Mouse (Mus musculus): ENCODE results near the gene Pvr. TPM values are rescaled to one million over a fixed set of nuclear protein-coding genes. Genes with fewer than 3 reads are reported as not detected.

Pvr gene
- polyA plus RNA-seq, 1 experiment from 2014 or later = 19.0 TPM

DNA sequence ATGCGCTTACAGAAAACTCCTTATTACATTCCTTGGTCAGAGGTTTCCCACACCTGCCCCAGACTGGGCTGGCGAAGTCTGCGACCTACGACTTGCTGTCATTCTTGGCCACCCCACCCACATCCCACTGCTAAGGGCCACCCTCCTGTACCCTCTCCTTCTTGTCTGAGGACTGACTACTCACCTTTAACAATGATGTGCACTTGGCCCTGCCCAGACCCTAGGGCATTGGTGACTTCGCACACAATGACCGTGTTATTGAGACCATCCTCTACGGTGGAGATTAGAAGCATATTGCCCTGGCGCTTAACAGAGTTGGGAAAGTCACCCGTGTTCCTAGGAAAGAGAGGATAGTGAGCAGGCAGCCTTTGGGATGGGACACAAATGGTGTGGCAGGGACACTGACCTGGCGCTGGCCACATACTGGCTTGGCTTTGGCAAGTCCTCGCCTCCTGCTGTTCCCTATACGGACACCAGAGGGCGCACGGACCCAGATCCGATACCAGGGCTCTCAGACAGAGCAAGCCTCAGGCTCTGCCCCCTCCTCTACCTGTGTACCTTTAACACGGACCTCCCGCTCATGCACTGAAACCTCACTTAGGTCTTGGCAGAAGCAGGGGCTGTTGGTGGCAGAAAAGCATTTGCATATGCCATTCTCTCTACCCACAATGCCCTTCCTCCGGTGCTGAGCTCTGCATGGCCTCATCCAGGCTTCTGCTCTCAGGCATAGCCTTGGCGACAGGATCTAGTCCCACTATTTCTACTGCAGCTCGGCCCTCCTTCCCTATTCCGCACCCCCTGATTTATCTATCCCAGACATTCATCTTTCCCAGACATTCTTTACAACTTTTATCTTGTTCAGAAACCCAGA lies 10.3 kb downstream of the Pvr start:
- Histone ChIP-seq H3K4me1 (ENCODE audit: control insufficient read depth, insufficient read depth, low read length) (no peaks in the 10 kb centered on the region), H3K9ac (ENCODE audit: low read length) (no peak overlapping the region), H3K4me2 (ENCODE audit: low read depth, low read length) (no peak overlapping the region), H3K9me3 (replicated peaks; ENCODE audit: control insufficient read depth, low read length) (no peaks in the 10 kb centered on the region), H3K4me3 (ENCODE audit: low read length) (no peak overlapping the region), H3K27me3 (ENCODE audit: control insufficient read depth, insufficient read depth, low read length) (no peaks in the 10 kb centered on the region), H3K27ac (ENCODE audit: low read length) (no peak overlapping the region), H3K36me3 (ENCODE audit: control insufficient read depth, insufficient read depth) (peaks cover 47% of the 10 kb centered on the region)
- ATAC-seq (replicated peaks; ENCODE audit: extremely low read depth, insufficient read depth, low FRiP score) = peak; percentile 39; the same call in 1 of the 2 replicates
- WGBS = 50% methylated on average over 21 of the region's 21 CpGs

DNA sequence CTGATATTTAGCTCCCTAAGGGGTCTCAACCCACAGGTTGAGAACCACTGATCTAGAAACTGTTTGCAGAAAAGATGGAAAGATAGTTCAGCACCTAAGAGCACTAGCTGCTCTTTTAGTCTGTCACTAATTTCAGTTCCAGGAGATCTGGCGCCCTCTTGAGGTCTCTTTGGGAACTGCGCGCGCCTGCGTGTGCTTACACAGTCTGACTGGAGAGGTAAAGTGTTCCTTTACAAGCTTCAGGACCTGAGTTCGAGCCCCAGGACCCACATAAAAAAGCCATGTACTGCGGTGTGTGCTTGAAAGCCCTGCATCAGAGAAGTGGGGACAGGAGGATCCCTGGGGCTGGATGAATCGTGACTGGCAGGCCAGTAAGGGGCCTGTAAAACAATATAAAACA lies 31.1 kb downstream of the Pvr start:
- Histone ChIP-seq H3K27me3 (ENCODE audit: control insufficient read depth, insufficient read depth, low read length) (no peaks in the 10 kb centered on the region), H3K4me2 (ENCODE audit: low read depth, low read length) (no peak overlapping the region), H3K9me3 (replicated peaks; ENCODE audit: control insufficient read depth, low read length) (no peaks in the 10 kb centered on the region), H3K9ac (ENCODE audit: low read length) (no peak overlapping the region), H3K36me3 (ENCODE audit: control insufficient read depth, insufficient read depth) (no peaks in the 10 kb centered on the region), H3K4me3 (ENCODE audit: low read length) (no peak overlapping the region), H3K4me1 (ENCODE audit: control insufficient read depth, insufficient read depth, low read length) (no peaks in the 10 kb centered on the region), H3K27ac (ENCODE audit: low read length) (no peak overlapping the region)
- no peak for ATAC-seq (replicated peaks; ENCODE audit: extremely low read depth, insufficient read depth, low FRiP score)
- WGBS = 45% methylated on average over 8 of the region's 8 CpGs

DNA sequence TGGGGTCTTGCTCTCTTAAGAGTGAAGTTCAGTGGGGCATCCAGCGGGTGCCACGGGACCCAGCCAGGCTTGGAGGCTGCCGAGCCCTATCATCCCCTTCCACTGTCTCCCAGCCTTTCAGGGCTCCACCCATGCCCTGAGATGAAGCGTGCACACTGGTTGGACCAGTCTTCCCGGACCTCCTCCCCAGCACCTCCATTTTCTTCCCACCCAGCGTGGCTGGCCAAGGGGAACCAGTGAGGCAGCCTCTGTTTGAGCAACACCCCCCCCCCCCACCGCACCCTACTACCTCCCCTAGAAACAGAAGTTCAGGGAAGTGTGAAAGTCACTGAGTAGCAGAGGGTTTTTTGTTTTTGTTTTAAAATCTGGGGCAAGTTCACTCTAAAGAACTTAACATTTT lies 33.1 kb downstream of the Pvr start, which contains the start of gene Ceacam19:
TSS of gene Ceacam19 (minus strand) at position 117 of the 400 bp plus-strand sequence.
- ATAC-seq (replicated peaks; ENCODE audit: extremely low read depth, insufficient read depth, low FRiP score) = no peak
- H3K27ac ChIP-seq (ENCODE audit: low read length) = no peak within 1 kb of the TSS
- H3K4me3 ChIP-seq (ENCODE audit: low read length) = no peak within 1 kb of the TSS
- H3K4me1 ChIP-seq (ENCODE audit: control insufficient read depth, insufficient read depth, low read length) = no peaks in the 10 kb centered on the region
- 67% methylated on average over 7 of the region's 7 CpGs for WGBS
- H3K27me3 ChIP-seq (ENCODE audit: control insufficient read depth, insufficient read depth, low read length) = no peaks in the 10 kb centered on the region
- no peak within 1 kb of the TSS for H3K4me2 ChIP-seq (ENCODE audit: low read depth, low read length)
- H3K9me3 ChIP-seq (replicated peaks; ENCODE audit: control insufficient read depth, low read length) = no peaks in the 10 kb centered on the region
- H3K36me3 ChIP-seq (ENCODE audit: control insufficient read depth, insufficient read depth) = no peaks in the 10 kb centered on the region
- no peak within 1 kb of the TSS for H3K9ac ChIP-seq (ENCODE audit: low read length)

DNA sequence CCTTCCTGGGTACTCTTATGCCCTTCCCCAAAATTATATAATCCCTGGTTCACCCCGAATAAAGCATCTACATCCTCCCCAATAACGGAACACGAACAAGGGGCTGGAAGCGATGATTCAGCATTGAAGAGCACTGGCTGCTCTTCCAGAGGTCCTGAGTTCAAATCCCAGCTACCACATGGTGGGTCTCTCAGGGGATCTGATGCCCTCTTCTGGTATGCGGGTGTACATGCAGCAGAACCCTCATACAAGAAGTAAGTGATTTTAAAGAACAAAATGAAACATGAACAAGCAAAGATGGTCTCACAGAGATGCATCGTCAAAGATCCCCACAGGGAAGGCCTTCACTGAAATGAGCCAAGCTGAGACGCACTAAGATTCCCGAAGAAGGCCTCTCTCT lies 40.2 kb downstream of the Pvr start:
- H3K4me1 ChIP-seq (ENCODE audit: control insufficient read depth, insufficient read depth, low read length) = no peaks in the 10 kb centered on the region
- no peak overlapping the region for H3K4me2 ChIP-seq (ENCODE audit: low read depth, low read length)
- H3K36me3 ChIP-seq (ENCODE audit: control insufficient read depth, insufficient read depth) = no peaks in the 10 kb centered on the region
- no peak overlapping the region for H3K9ac ChIP-seq (ENCODE audit: low read length)
- WGBS = 76% methylated on average over 8 of the region's 8 CpGs
- H3K27ac ChIP-seq (ENCODE audit: low read length) = no peak overlapping the region
- no peaks in the 10 kb centered on the region for H3K9me3 ChIP-seq (replicated peaks; ENCODE audit: control insufficient read depth, low read length)
- H3K27me3 ChIP-seq (ENCODE audit: control insufficient read depth, insufficient read depth, low read length) = no peaks in the 10 kb centered on the region
- ATAC-seq (replicated peaks; ENCODE audit: extremely low read depth, insufficient read depth, low FRiP score) = no peak
- H3K4me3 ChIP-seq (ENCODE audit: low read length) = no peak overlapping the region

DNA sequence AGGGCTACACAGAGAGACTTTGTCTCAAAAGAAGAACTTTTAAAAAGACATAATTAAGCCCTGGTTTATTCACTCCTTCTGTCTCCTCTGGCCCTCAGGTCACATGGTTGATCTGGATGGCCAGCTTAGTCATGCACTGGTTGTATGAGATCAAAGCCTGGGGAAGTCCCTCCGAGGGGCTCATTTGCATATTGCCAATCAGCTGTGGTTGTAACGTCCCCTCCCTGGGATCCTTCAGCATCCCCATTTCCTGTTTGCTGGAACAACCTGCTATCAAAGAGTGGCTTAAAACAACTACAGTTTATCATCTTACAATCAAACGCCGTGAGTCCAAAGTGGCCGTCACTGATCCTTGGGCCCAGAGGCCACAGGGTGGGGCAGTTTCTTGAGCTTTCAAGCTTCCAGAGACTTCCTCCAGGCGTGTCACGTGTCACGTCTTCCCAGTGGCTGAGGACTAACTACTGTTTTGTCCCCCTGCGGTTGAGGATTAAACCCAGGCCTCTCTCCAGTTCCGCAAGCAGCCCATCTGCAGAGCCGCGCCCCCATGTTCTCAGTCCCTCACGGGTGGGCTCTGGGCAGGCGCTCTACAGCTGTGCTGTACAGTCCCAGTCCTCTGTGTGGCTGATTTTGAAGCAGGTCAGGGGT lies 44.1 kb downstream of the Pvr start:
- Histone ChIP-seq H3K36me3 (ENCODE audit: control insufficient read depth, insufficient read depth) (no peaks in the 10 kb centered on the region), H3K27ac (ENCODE audit: low read length) (no peak overlapping the region), H3K4me2 (ENCODE audit: low read depth, low read length) (no peak overlapping the region), H3K9me3 (replicated peaks; ENCODE audit: control insufficient read depth, low read length) (no peaks in the 10 kb centered on the region), H3K9ac (ENCODE audit: low read length) (no peak overlapping the region), H3K4me3 (ENCODE audit: low read length) (no peak overlapping the region), H3K4me1 (ENCODE audit: control insufficient read depth, insufficient read depth, low read length) (no peaks in the 10 kb centered on the region), H3K27me3 (ENCODE audit: control insufficient read depth, insufficient read depth, low read length) (no peaks in the 10 kb centered on the region)
- ATAC-seq (replicated peaks; ENCODE audit: extremely low read depth, insufficient read depth, low FRiP score) = 0 out of 2 replicates have a peak, but pooled peaks have one; percentile 7
- 46% methylated on average over 14 of the region's 14 CpGs for WGBS

DNA sequence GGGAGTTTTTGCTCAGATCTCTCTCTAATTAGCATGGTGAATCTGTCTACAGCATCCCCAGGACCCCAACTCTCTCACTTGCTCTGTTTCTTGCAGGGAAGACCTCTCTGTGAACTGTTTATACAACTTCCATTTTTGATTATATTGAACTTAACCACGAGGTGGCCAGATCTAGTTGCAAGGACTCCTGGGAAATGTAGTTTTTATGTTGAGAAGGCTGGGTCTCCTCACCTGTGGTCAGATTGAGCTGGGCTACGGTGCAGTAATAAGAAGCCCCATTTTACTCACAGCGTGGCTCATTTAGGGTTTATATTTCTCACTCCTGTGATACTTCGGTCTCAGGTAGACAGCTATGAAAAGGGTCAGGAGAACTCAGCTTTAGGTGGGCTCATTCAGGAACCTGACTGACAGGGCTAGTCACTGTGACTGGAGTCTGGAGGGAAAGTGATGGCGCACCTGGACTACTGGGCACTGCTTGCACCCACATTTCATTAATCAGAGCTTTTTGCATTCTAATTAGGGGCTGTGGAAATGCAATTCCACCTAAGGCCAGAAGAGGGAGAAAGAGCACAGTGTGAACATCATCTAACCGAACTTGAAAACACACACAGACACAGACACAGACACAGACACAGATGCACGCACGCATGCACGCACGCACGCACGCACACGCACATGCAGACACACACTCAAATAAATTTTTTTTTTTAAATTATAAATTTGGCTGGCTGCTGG lies 44.8 kb downstream of the Pvr start:
- Histone ChIP-seq H3K27ac (ENCODE audit: low read length) (no peak overlapping the region), H3K9me3 (replicated peaks; ENCODE audit: control insufficient read depth, low read length) (no peaks in the 10 kb centered on the region), H3K4me3 (ENCODE audit: low read length) (no peak overlapping the region), H3K36me3 (ENCODE audit: control insufficient read depth, insufficient read depth) (no peaks in the 10 kb centered on the region), H3K9ac (ENCODE audit: low read length) (no peak overlapping the region), H3K4me1 (ENCODE audit: control insufficient read depth, insufficient read depth, low read length) (0 out of 2 replicates have a peak, but pooled peaks cover 2% of the 10 kb centered on the region), H3K27me3 (ENCODE audit: control insufficient read depth, insufficient read depth, low read length) (no peaks in the 10 kb centered on the region), H3K4me2 (ENCODE audit: low read depth, low read length) (no peak overlapping the region)
- ATAC-seq (replicated peaks; ENCODE audit: extremely low read depth, insufficient read depth, low FRiP score) = 0 out of 2 replicates have a peak, but pooled peaks have one; percentile 5
- 37% methylated on average over 13 of the region's 13 CpGs for WGBS

DNA sequence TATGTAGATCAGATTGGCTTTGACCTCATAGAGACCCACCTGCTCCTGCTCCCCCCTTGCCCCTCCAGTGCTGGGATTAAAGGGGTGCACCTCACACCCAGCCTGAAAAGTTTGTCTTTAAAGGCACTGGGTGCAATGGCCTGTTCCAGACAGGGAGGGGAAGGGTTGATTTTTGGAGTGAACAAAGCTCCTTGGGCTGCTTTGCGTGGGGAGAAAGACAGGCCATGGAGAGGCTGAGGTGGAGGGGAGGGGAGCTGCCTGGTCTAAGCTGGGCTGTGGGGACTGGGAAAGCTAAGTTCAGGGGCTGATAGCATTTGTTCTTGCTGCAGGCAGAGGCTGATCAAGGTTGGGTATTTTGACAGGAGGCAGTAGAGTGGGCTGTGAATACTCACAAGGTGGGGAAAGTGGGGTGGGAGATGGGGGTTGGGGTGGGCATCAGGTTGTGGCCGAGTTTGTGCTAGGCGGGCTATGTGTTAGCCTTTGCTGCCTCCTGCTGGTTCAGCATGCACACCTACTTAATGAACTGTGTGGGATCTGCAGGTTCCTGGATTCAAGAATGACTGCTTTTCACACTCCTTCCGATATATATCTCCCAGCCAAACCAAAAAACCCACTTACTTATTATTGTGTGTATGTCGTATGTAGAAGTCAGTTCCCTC lies 48.9 kb downstream of the Pvr start:
- 0 out of 2 replicates have a peak, but pooled peaks cover 2% of the 10 kb centered on the region for H3K4me1 ChIP-seq (ENCODE audit: control insufficient read depth, insufficient read depth, low read length)
- no peak overlapping the region for H3K4me3 ChIP-seq (ENCODE audit: low read length)
- ATAC-seq (replicated peaks; ENCODE audit: extremely low read depth, insufficient read depth, low FRiP score) = no peak
- no peaks in the 10 kb centered on the region for H3K9me3 ChIP-seq (replicated peaks; ENCODE audit: control insufficient read depth, low read length)
- H3K27me3 ChIP-seq (ENCODE audit: control insufficient read depth, insufficient read depth, low read length) = no peaks in the 10 kb centered on the region
- no peaks in the 10 kb centered on the region for H3K36me3 ChIP-seq (ENCODE audit: control insufficient read depth, insufficient read depth)
- WGBS = 30% methylated on average over 5 of the region's 5 CpGs
- no peak overlapping the region for H3K9ac ChIP-seq (ENCODE audit: low read length)
- no peak overlapping the region for H3K27ac ChIP-seq (ENCODE audit: low read length)
- no peak overlapping the region for H3K4me2 ChIP-seq (ENCODE audit: low read depth, low read length)

DNA sequence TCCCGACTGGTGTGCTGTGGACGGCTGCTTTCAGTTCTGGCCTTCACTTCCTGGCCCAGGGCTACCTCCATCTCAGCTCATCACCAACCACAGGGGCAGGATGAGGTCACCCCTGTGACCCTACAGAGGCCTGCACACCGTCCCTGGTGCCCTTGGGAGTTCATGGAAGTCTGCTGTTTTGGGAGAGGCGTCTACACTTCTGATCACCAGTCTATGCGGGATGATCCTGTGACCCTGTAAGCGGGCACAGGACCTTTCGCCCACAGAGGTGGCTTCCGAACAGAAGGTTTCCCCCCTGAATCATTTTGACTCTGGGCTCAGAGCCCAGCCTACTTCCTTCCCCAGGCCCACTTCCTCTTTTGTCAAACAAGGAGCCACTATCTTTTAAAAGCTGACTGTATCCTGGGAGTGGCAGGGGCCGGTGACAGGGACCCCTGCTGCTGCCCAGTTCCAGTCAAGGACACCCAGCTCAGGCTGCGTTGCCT lies 49.8 kb downstream of the Pvr start:
- ATAC-seq (replicated peaks; ENCODE audit: extremely low read depth, insufficient read depth, low FRiP score) = peak; percentile 16; the same call in 1 of the 2 replicates
- 39% methylated on average over 10 of the region's 10 CpGs for WGBS
- no peak overlapping the region for H3K4me2 ChIP-seq (ENCODE audit: low read depth, low read length)
- H3K4me1 ChIP-seq (ENCODE audit: control insufficient read depth, insufficient read depth, low read length) = peaks cover 5% of the 10 kb centered on the region
- no peaks in the 10 kb centered on the region for H3K27me3 ChIP-seq (ENCODE audit: control insufficient read depth, insufficient read depth, low read length)
- H3K9me3 ChIP-seq (replicated peaks; ENCODE audit: control insufficient read depth, low read length) = no peaks in the 10 kb centered on the region
- no peak overlapping the region for H3K9ac ChIP-seq (ENCODE audit: low read length)
- no peaks in the 10 kb centered on the region for H3K36me3 ChIP-seq (ENCODE audit: control insufficient read depth, insufficient read depth)
- 0 out of 2 replicates have a peak overlapping the region, but pooled peaks have one; percentile 2 for H3K27ac ChIP-seq (ENCODE audit: low read length)
- no peak overlapping the region for H3K4me3 ChIP-seq (ENCODE audit: low read length)

Data from heart, embryonic 16.5 days (tissue).